ENCODE assay signal across 12 mouse cellular contexts in genomic region chr8:115147006-115147405, GRCm38 (mm10).
DNase-seq lines count a peak whose midpoint lies in the region.
"Had no signal": no experiment of that assay in that cellular context is flagged by ENCODE, and none has a peak within 500 bp of the region (broad histone marks: within the 10 kb centered on the region; RNA-seq: fewer than 3 reads in every experiment).

No protein-coding gene starts in this region.

- peak; percentile 9 to 36 for DNase-seq in heart, adult 9 months (ENCODE audit: low spot score in 2 of 2)
- no peak for DNase-seq in heart, adult 8-10 months (ENCODE audit: low spot score)
- DNase-seq in ovary, adult 18-20 months (ENCODE audit: low spot score): peak; percentile 24
- no peak for DNase-seq in ovary, postnatal 10 days (ENCODE audit: low spot score)
- DNase-seq in gastrocnemius, postnatal 14 days: peak; percentile 54
- DNase-seq in lung, postnatal 36 days: peak; percentile 26
- no peak for DNase-seq in thymus, adult 18-20 months
- DNase-seq: cerebellum, adult 11 months; forebrain, postnatal 0 days; kidney, adult 11 months; kidney, postnatal 14 days; liver, postnatal 0 days had no signal

- intact Hi-C loops in gastrocnemius, postnatal 14 days (cut with DNase I; ENCODE audit: low total_unique reads): no loop called here

Comparison
In these comparisons a context has a peak if more than half of its experiments do, and no peak if none do; other contexts are left out.
1. DNase-seq: peak in heart, adult 9 months (2 of 2), ovary, adult 18-20 months (single experiment), gastrocnemius, postnatal 14 days (single experiment) and lung, postnatal 36 days (single experiment); none in heart, adult 8-10 months (single experiment), ovary, postnatal 10 days (single experiment) and thymus, adult 18-20 months (0 of 2).